Mouse (Mus musculus): ENCODE measurements at regions not wholly inside any gene's neighbourhood (a gene's known extent, or its start where the extent isn't known, plus 50 kb on each side); places are given as distances from the start of the nearest gene placed in this dataset.

DNA sequence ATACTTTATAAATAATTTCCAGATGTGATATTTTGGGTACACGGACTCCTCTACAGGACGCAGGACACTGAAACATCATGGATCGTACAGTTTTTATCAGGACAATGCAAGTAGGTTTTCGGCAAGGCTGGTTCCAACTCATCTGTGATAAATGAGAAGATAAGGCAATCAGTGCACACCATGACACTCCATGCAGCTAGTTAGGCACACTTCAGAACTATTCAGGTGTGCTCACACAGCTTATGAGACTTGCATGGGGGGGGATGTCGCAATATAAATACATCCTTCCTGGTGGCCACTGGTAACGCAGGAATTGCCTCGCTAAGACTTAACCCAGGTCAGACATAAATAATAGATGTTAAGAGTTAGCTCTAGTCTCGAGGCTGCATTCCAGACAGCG is 77.3 kb upstream of the Dnajc24 start:
- Histone ChIP-seq H3K4me2 (no peak overlapping the region), H3K9me3 (no peaks in the 10 kb centered on the region), H3K4me3 (no peak overlapping the region), H3K27ac (no peak overlapping the region), H3K36me3 (replicated peaks) (no peaks in the 10 kb centered on the region), H3K27me3 (replicated peaks) (0 out of 2 replicates have a peak, but pooled peaks cover 2% of the 10 kb centered on the region), H3K9ac (no peak overlapping the region), H3K4me1 (peaks cover 8% of the 10 kb centered on the region)
- no peak for ATAC-seq (replicated peaks)
- 51% methylated on average over 9 of the region's 9 CpGs for WGBS

DNA sequence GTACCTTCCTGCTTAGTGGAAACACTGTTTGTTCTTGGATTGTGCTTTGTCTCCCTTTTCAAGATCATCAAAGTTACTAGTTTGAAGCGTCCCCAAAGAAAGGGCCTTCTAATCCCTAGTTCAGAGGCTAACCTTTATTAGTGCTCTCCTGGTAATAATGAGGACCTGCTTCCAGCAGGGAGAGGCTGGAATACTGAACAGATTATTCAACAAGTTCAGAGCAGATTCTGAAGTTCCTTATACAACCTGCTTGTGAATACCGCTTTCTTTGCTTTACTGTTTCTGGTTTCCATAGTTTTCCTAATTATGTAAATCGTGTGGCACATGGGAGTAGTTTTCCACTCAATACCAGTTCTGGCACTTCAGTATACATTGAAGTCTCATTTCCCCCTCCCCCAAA is 75.2 kb upstream of the Dnajc24 start:
- peaks cover 4% of the 10 kb centered on the region for H3K4me1 ChIP-seq
- H3K27ac ChIP-seq: no peak overlapping the region
- no peak for ATAC-seq (replicated peaks)
- H3K9me3 ChIP-seq: no peaks in the 10 kb centered on the region
- H3K9ac ChIP-seq: no peak overlapping the region
- H3K36me3 ChIP-seq (replicated peaks): no peaks in the 10 kb centered on the region
- 0 out of 2 replicates have a peak, but pooled peaks cover 2% of the 10 kb centered on the region for H3K27me3 ChIP-seq (replicated peaks)
- no peak overlapping the region for H3K4me2 ChIP-seq
- 20% methylated on average over 3 of the region's 3 CpGs for WGBS
- no peak overlapping the region for H3K4me3 ChIP-seq

DNA sequence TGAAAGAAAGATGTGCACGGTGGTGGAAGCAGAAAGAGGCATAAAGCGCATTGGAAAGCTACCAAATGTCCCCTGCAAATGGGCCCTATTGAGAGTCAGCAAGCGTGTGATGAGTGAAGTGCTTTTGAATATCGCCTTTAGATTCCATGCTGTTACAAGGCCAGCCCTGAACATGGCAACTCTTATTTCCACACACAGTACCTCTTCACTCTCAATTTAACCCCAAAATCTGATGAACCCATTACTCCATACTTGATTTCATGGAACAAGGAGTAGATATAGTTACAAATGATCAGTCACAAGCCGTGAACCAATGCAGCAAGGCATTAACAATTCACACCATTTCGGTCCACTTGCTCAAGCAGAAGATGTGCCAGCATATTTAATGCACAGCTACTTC is 71.1 kb upstream of the Dnajc24 start:
- Histone ChIP-seq H3K9me3 (no peaks in the 10 kb centered on the region), H3K4me3 (no peak overlapping the region), H3K4me2 (no peak overlapping the region), H3K27ac (no peak overlapping the region), H3K27me3 (replicated peaks) (0 out of 2 replicates have a peak, but pooled peaks cover 2% of the 10 kb centered on the region), H3K36me3 (replicated peaks) (no peaks in the 10 kb centered on the region), H3K4me1 (no peaks in the 10 kb centered on the region), H3K9ac (no peak overlapping the region)
- no peak for ATAC-seq (replicated peaks)
- 54% methylated on average over 6 of the region's 6 CpGs for WGBS

DNA sequence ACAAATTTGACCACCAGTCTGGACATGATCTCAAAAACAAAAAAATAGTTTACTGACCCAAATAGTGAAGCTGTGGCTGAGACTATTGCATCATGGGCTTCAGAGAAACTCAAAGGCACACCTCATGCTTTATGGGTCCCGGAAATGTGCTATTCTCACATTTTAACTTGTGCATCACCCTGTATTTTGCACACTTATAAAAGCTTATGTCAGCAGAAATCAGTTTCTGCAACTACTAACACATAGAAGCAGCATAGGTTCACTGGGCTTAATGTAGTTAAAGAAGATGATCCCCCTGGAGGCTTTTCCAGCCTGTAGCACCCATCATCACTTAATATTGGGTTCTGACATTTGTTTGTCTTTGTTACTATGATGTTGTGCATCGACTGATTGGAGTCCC is 61.0 kb upstream of the Dnajc24 start:
- Histone ChIP-seq H3K9me3 (no peaks in the 10 kb centered on the region), H3K9ac (no peak overlapping the region), H3K27me3 (replicated peaks) (no peaks in the 10 kb centered on the region), H3K4me2 (no peak overlapping the region), H3K4me1 (no peaks in the 10 kb centered on the region), H3K36me3 (replicated peaks) (no peaks in the 10 kb centered on the region), H3K27ac (no peak overlapping the region), H3K4me3 (no peak overlapping the region)
- ATAC-seq (replicated peaks): no peak
- 91% methylated on average over 2 of the region's 2 CpGs for WGBS

Data from midbrain, embryonic 15.5 days (tissue).